Comparison of ENCODE assay signal across 8 mouse cellular contexts in genomic region chr10:81230438-81231332, GRCm38 (mm10). TPM values are rescaled to one million over a fixed set of nuclear protein-coding genes. Genes with fewer than 3 reads are reported as not detected.
DNase-seq lines count a peak whose midpoint lies in the region; ATAC-seq and TF ChIP-seq lines count a peak whose summit lies in the region.

Gene Atcay, minus strand, starts transcription at chr10:81230833.

- H3K27me3 ChIP-seq in heart, embryonic 10.5 days (ENCODE audit: insufficient read depth, poor library complexity, severe bottlenecking), result peaks cover 50% of the 10 kb centered on the region
- peaks cover 57% of the 10 kb centered on the region for H3K27me3 ChIP-seq in embryonic facial prominence, embryonic 10.5 days (replicated peaks; ENCODE audit: low read depth, poor library complexity, severe bottlenecking)
- H3K27me3 ChIP-seq in hindbrain, postnatal 0 days (ENCODE audit: insufficient read depth, low read length), result no peaks in the 10 kb centered on the region
- H3K27me3 ChIP-seq in limb, embryonic 10.5 days (ENCODE audit: low read depth, poor library complexity, severe bottlenecking), result peaks cover 55% of the 10 kb centered on the region

- peak within 1 kb of the TSS; percentile 66 for H3K4me2 ChIP-seq in hindbrain, postnatal 0 days (ENCODE audit: low read depth, low read length)

- H3K36me3 ChIP-seq in heart, embryonic 10.5 days, result no peaks in the 10 kb centered on the region; the same call in 1 of the 2 replicates
- H3K36me3 ChIP-seq in ES-E14 (ENCODE audit: control insufficient read depth, insufficient read depth, low read length, poor library complexity, severe bottlenecking), result no peaks in the 10 kb centered on the region
- no peaks in the 10 kb centered on the region for H3K36me3 ChIP-seq in embryonic facial prominence, embryonic 10.5 days (replicated peaks)
- no peaks in the 10 kb centered on the region for H3K36me3 ChIP-seq in hindbrain, postnatal 0 days (ENCODE audit: insufficient read depth, low read length)
- no peaks in the 10 kb centered on the region for H3K36me3 ChIP-seq in limb, embryonic 10.5 days

- in situ Hi-C loops in ES-E14 (cut with MboI; ENCODE audit: low sequenced_read_pairs in 2 of 2, unreplicated experiment in 2 of 2), result no loop called here

- 12% methylated on average over 27 of the region's 27 CpGs for WGBS in heart, embryonic 10.5 days
- 6% methylated on average over 27 of the region's 27 CpGs for WGBS in embryonic facial prominence, embryonic 10.5 days
- 2% methylated on average over 27 of the region's 27 CpGs for WGBS in hindbrain, postnatal 0 days
- WGBS in limb, embryonic 10.5 days, result 11% methylated on average over 27 of the region's 27 CpGs

- peak; percentile 84 for ATAC-seq in hindbrain, postnatal 0 days
- ATAC-seq in erythroblast, adult 5-6 weeks (replicated peaks; ENCODE audit: low FRiP score, poor library complexity, severe bottlenecking), result no peak

- DNase-seq in heart, embryonic 10.5 days (ENCODE audit: low spot score), result no peak
- no peak for DNase-seq in heart, postnatal 36 days
- DNase-seq in ES-E14 (ENCODE audit: low read depth, low spot score), result no peak
- peak; percentile 49 for DNase-seq in embryonic facial prominence, embryonic 10.5 days (ENCODE audit: low spot score)
- peak; percentile 90 for DNase-seq in hindbrain, postnatal 0 days (ENCODE audit: low spot score)
- no peak for DNase-seq in limb, embryonic 10.5 days (ENCODE audit: low spot score)
- peak; percentile 91 for DNase-seq in right cerebral cortex, adult 18-20 months

- no peaks in the 10 kb centered on the region for H3K9me3 ChIP-seq in heart, embryonic 10.5 days
- H3K9me3 ChIP-seq in ES-E14 (ENCODE audit: control insufficient read depth, insufficient read depth, low read depth, low read length), result no peaks in the 10 kb centered on the region
- no peaks in the 10 kb centered on the region for H3K9me3 ChIP-seq in embryonic facial prominence, embryonic 10.5 days
- H3K9me3 ChIP-seq in hindbrain, postnatal 0 days (ENCODE audit: low read length), result no peaks in the 10 kb centered on the region
- no peaks in the 10 kb centered on the region for H3K9me3 ChIP-seq in limb, embryonic 10.5 days (replicated peaks)

- intact Hi-C loops in heart, postnatal 36 days (cut with DNase I), result no loop called here

- H3K4me3 ChIP-seq in heart, embryonic 10.5 days, result peak within 1 kb of the TSS; percentile 44
- H3K4me3 ChIP-seq in ES-E14 (ENCODE audit: insufficient read depth in 1 of 2, low read depth in 1 of 2, low read length in 2 of 2, poor library complexity in 1 of 2, severe bottlenecking in 1 of 2), result peak within 1 kb of the TSS; percentile 14 to 45; a peak in 3 of 4 replicates
- peak within 1 kb of the TSS; percentile 51 for H3K4me3 ChIP-seq in embryonic facial prominence, embryonic 10.5 days
- peak within 1 kb of the TSS; percentile 61 for H3K4me3 ChIP-seq in hindbrain, postnatal 0 days (ENCODE audit: low read length)
- peak within 1 kb of the TSS; percentile 17 for H3K4me3 ChIP-seq in limb, embryonic 10.5 days

- TF ChIP-seq CTCF in hindbrain, postnatal 0 days (IDR thresholded peaks at IDR 0.05; ENCODE audit: low read depth), result peak; percentile 78

- peak within 1 kb of the TSS; percentile 37; the same call in 1 of the 2 replicates for H3K9ac ChIP-seq in ES-E14 (ENCODE audit: insufficient read depth, low read depth, low read length, poor library complexity, severe bottlenecking)
- peak within 1 kb of the TSS; percentile 86 for H3K9ac ChIP-seq in hindbrain, postnatal 0 days (replicated peaks; ENCODE audit: low read length)

- peak within 1 kb of the TSS; percentile 36; the same call in 1 of the 2 replicates for H3K27ac ChIP-seq in heart, embryonic 10.5 days
- no peak within 1 kb of the TSS for H3K27ac ChIP-seq in ES-E14 (ENCODE audit: insufficient read depth, low read depth, low read length, poor library complexity, severe bottlenecking)
- peak within 1 kb of the TSS; percentile 36; the same call in 1 of the 2 replicates for H3K27ac ChIP-seq in embryonic facial prominence, embryonic 10.5 days (replicated peaks)
- peak within 1 kb of the TSS; percentile 94 for H3K27ac ChIP-seq in hindbrain, postnatal 0 days
- no peak within 1 kb of the TSS for H3K27ac ChIP-seq in limb, embryonic 10.5 days

- H3K4me1 ChIP-seq in heart, embryonic 10.5 days, result peaks cover 31% of the 10 kb centered on the region
- H3K4me1 ChIP-seq in ES-E14 (ENCODE audit: control insufficient read depth in 2 of 2, insufficient read depth in 2 of 2, low read length in 2 of 2, poor library complexity in 1 of 2), result peaks cover 3 to 22% of the 10 kb centered on the region in 2 experiments; a peak in 3 of 4 replicates
- peaks cover 30% of the 10 kb centered on the region for H3K4me1 ChIP-seq in embryonic facial prominence, embryonic 10.5 days
- H3K4me1 ChIP-seq in hindbrain, postnatal 0 days (ENCODE audit: insufficient read depth, low read length), result peaks cover 19% of the 10 kb centered on the region
- peaks cover 29% of the 10 kb centered on the region for H3K4me1 ChIP-seq in limb, embryonic 10.5 days

TF ChIP-seq in ES-E14, 5 proteins besides CTCF, POLR2A, EP300 and RAD21:
- TF ChIP-seq ZC3H11A (IDR thresholded peaks at IDR 0.05; ENCODE audit: borderline replicate concordance, low read depth, low read length) (no peak), CHD2 (IDR thresholded peaks at IDR 0.05; ENCODE audit: low read depth, low read length) (no peak), ZNF384 (IDR thresholded peaks at IDR 0.05; ENCODE audit: low read depth, low read length) (peak; percentile 84)
TF ChIP-seq in ES-E14: peak in this region for 1.

RNA-seq across cellular contexts. Expression of gene Atcay, which starts in this region (rescaled TPM):
- 0.28 and 0.37 TPM in 2 replicates for polyA plus RNA-seq in heart, embryonic 10.5 days (2016; fragmentation: Nextera tagmentation; extraction: Ambion mirVana)
- total RNA-seq in heart, postnatal 36 days (2021), result under 1 TPM in 1 of 2 experiments, not detected in 1; 0.11 TPM
- 4.1 and 5.5 TPM in 2 replicates for total RNA-seq in ES-E14 (2012; rRNA removed)
- polyA plus RNA-seq in embryonic facial prominence, embryonic 10.5 days (2016; fragmentation: Nextera tagmentation; extraction: Ambion mirVana), result 2.5 and 3.6 TPM in 2 replicates
- 169 and 197 TPM in 2 replicates for total RNA-seq in hindbrain, postnatal 0 days (2014; rRNA removed)
- polyA plus RNA-seq in hindbrain, postnatal 0 days (2015; fragmentation: Nextera tagmentation; extraction: Ambion mirVana), result 66.7 and 70.2 TPM in 2 replicates
- 0.06 TPM in 1 of 2 replicates, not detected in the other for polyA plus RNA-seq in limb, embryonic 10.5 days (2016; fragmentation: Nextera tagmentation; extraction: Ambion mirVana)
- not detected in 2 replicates for total RNA-seq in erythroblast, adult 5-6 weeks (2015; ENCODE audit: low replicate concordance)
- total RNA-seq in erythroblast, adult 5-6 weeks (2017; ENCODE audit: low replicate concordance), result not detected in 2 replicates

Comparison
In these comparisons a context has a peak if more than half of its experiments do, and no peak if none do; other contexts are left out.
1. RNA of gene Atcay (total RNA-seq): 169 to 197 TPM in hindbrain, postnatal 0 days; 4.1 to 5.5 TPM in ES-E14, 0.11 TPM in heart, postnatal 36 days and not detected in erythroblast, adult 5-6 weeks; every median in the first group is over 10 times any median in the second.
2. RNA of gene Atcay (polyA plus RNA-seq): 66.7 to 70.2 TPM in hindbrain, postnatal 0 days; 2.5 to 3.6 TPM in embryonic facial prominence, embryonic 10.5 days, 0.28 to 0.37 TPM in heart, embryonic 10.5 days and 0.06 TPM in limb, embryonic 10.5 days; every median in the first group is over 10 times any median in the second.
3. DNase-seq: peak in embryonic facial prominence, embryonic 10.5 days (single experiment), hindbrain, postnatal 0 days (single experiment) and right cerebral cortex, adult 18-20 months (single experiment); none in heart, embryonic 10.5 days (single experiment), heart, postnatal 36 days (0 of 2), ES-E14 (single experiment) and limb, embryonic 10.5 days (single experiment).
4. H3K27ac ChIP-seq: peak in heart, embryonic 10.5 days (single experiment), embryonic facial prominence, embryonic 10.5 days (single experiment) and hindbrain, postnatal 0 days (single experiment); none in ES-E14 (single experiment) and limb, embryonic 10.5 days (single experiment).
5. Peak in every context shown above with its lines, with median percentiles within 50 percentile points of each other: H3K4me3 ChIP-seq.